Mouse (Mus musculus) G1E (cell line): ENCODE data around the gene Vars2. TPM values are rescaled to one million over a fixed set of nuclear protein-coding genes. Genes with fewer than 3 reads are reported as not detected.

ENCODE experiments used
- ATAC-seq: 2 replicates; pipeline ENCODE4 v1.8.0; 2016; ENCODE audit warnings: mild to moderate bottlenecking; ENCODE audit not compliant: insufficient number of reproducible peaks, poor library complexity, low FRiP score, severe bottlenecking; ENCODE audit errors: extremely low read depth
- DNase-seq: peaks from one replicate; pipeline ENCODE4 v3.0.0; 2012; ENCODE audit warnings: low spot score
- H3K27me3 ChIP-seq: 2 replicates; pipeline ENCODE4 v1.6.1; 2012; ENCODE audit warnings: mild to moderate bottlenecking, low read length, inconsistent platforms; ENCODE audit not compliant: insufficient read depth
- H3K36me3 ChIP-seq: replicated peaks from 2 replicates; pipeline ENCODE3; 2012; ENCODE audit warnings: mild to moderate bottlenecking, inconsistent platforms
- H3K4me1 ChIP-seq: 2 replicates; pipeline ENCODE4 v1.6.1; 2012; ENCODE audit warnings: low read depth, low read length, inconsistent platforms, mixed read lengths; ENCODE audit not compliant: insufficient read depth
- H3K4me3 ChIP-seq: 2 replicates; pipeline ENCODE4 v1.5.1; 2012; ENCODE audit warnings: low read depth, mild to moderate bottlenecking, inconsistent platforms, low read length, moderate library complexity, mixed read lengths
- H3K9me3 ChIP-seq: replicated peaks from 2 replicates; pipeline ENCODE4 v1.6.1; 2012; ENCODE audit warnings: inconsistent platforms
- CTCF ChIP-seq: IDR thresholded peaks from 2 replicates; pipeline ENCODE4 v1.5.1; 2012; ENCODE audit warnings: low read depth, low read length, inconsistent platforms, mixed read lengths
- GATA1 ChIP-seq: IDR thresholded peaks from 2 replicates; pipeline ENCODE4 v1.6.1; 2012; ENCODE audit warnings: borderline replicate concordance, low read length, inconsistent platforms, mixed read lengths
- GATA2 ChIP-seq: IDR thresholded peaks from 2 replicates; pipeline ENCODE4 v1.6.1; 2012; ENCODE audit warnings: low read depth, low read length, inconsistent platforms, borderline replicate concordance
- POLR2AphosphoS5 ChIP-seq: IDR thresholded peaks from 2 replicates; pipeline ENCODE4 v1.6.1; 2012; ENCODE audit warnings: low read depth, low read length, inconsistent platforms; ENCODE audit not compliant: insufficient replicate concordance
- TAL1 ChIP-seq: conservative IDR thresholded peaks from 2 replicates; pipeline ENCODE4 v1.6.1; 2012; ENCODE audit warnings: low read depth, low read length, inconsistent platforms, mixed read lengths
- polyA plus RNA-seq: library from polyadenylated mRNA; stranded (reverse); fragments of >175 nt; gene quantifications from 2 replicates; pipeline ENCODE4 v1.2.3, GENCODE M21; 2012
- total RNA-seq, 2 experiments: library from RNA; stranded (forward) in 1 of 2; stranded (reverse) in 1 of 2; fragments of 200-1000 nt in 1 of 2; fragments of >200 nt in 1 of 2; fragmentation: Nextera tagmentation in 1 of 2; gene quantifications; 2 replicates each; pipeline ENCODE4 v1.2.3; 2014 to 2017

Gene Vars2
- total and polyA plus RNA-seq, 3 experiments, result 11.0 to 93.9 (median 24.6) TPM

GRCm38 (mm10) chr17:35705836-35706235, 38.4 kb upstream of the Vars2 start:
- ATAC-seq (no peak), DNase-seq (peak; percentile 61)
- Histone ChIP-seq H3K4me1 (peaks cover 13% of the 10 kb centered on the region), H3K9me3 (no peaks in the 10 kb centered on the region), H3K27me3 (peaks cover 46% of the 10 kb centered on the region), H3K4me3 (no peak overlapping the region), H3K36me3 (no peaks in the 10 kb centered on the region)
- TF ChIP-seq CTCF (peak; percentile 16; the same call in 1 of the 2 replicates), GATA2 (no peak)

- no peaks in the 10 kb centered on the region for H3K9me3 ChIP-seq
- peaks cover 21% of the 10 kb centered on the region for H3K4me1 ChIP-seq
- no peak for DNase-seq
- peaks cover 52% of the 10 kb centered on the region for H3K27me3 ChIP-seq
- no peaks in the 10 kb centered on the region for H3K36me3 ChIP-seq
- no peak within 1 kb of the TSS for H3K4me3 ChIP-seq
- TF ChIP-seq POLR2AphosphoS5 (no peak), GATA1 (no peak), GATA2 (no peak), CTCF (no peak), TAL1 (no peak)
- no peak for ATAC-seq
Measured at GRCm38 (mm10) chr17:35704621-35705464, 37.5 kb upstream of the Vars2 start, which contains the start of gene Ddr1. TSS of gene Ddr1 (minus strand) at chr17:35704621.

GRCm38 (mm10) chr17:35703751-35704271, 36.4 kb upstream of the Vars2 start:
- Histone ChIP-seq H3K27me3 (peaks cover 60% of the 10 kb centered on the region), H3K4me1 (peaks cover 23% of the 10 kb centered on the region), H3K4me3 (no peak overlapping the region), H3K9me3 (no peaks in the 10 kb centered on the region), H3K36me3 (no peaks in the 10 kb centered on the region)
- ATAC-seq (no peak), DNase-seq (no peak)
- no peak for TF ChIP-seq TAL1
- no peak for TF ChIP-seq GATA1
- TF ChIP-seq CTCF, result no peak
- no peak for TF ChIP-seq POLR2AphosphoS5
- no peak for TF ChIP-seq GATA2

GRCm38 (mm10) chr17:35703065-35703464, 35.7 kb upstream of the Vars2 start:
- H3K9me3 ChIP-seq, result no peaks in the 10 kb centered on the region
- H3K36me3 ChIP-seq, result no peaks in the 10 kb centered on the region
- ATAC-seq (no peak), DNase-seq (no peak)
- no peak for TF ChIP-seq POLR2AphosphoS5
- TF ChIP-seq TAL1, result no peak
- no peak for TF ChIP-seq GATA2
- no peak for TF ChIP-seq GATA1
- no peak for TF ChIP-seq CTCF
- peaks cover 23% of the 10 kb centered on the region for H3K4me1 ChIP-seq
- H3K27me3 ChIP-seq, result peaks cover 63% of the 10 kb centered on the region
- H3K4me3 ChIP-seq, result no peak overlapping the region

GRCm38 (mm10) chr17:35702605-35703004, 35.2 kb upstream of the Vars2 start:
- H3K9me3 ChIP-seq, result no peaks in the 10 kb centered on the region

GRCm38 (mm10) chr17:35701978-35702461, 34.6 kb upstream of the Vars2 start:
- Histone ChIP-seq H3K36me3 (no peaks in the 10 kb centered on the region), H3K4me1 (peaks cover 23% of the 10 kb centered on the region), H3K27me3 (peaks cover 73% of the 10 kb centered on the region), H3K4me3 (no peak overlapping the region), H3K9me3 (no peaks in the 10 kb centered on the region)
- TF ChIP-seq POLR2AphosphoS5, result no peak
- TF ChIP-seq CTCF, result no peak
- TF ChIP-seq GATA2, result no peak
- no peak for TF ChIP-seq TAL1
- TF ChIP-seq GATA1, result no peak
- no peak for ATAC-seq
- DNase-seq, result no peak

More at GRCm38 (mm10) chr17:35702605-35703004, 35.2 kb upstream of the Vars2 start:
- no peak for ATAC-seq
- Histone ChIP-seq H3K4me3 (no peak overlapping the region), H3K4me1 (peaks cover 23% of the 10 kb centered on the region), H3K27me3 (peaks cover 68% of the 10 kb centered on the region), H3K36me3 (no peaks in the 10 kb centered on the region)
- no peak for TF ChIP-seq GATA1
- no peak for DNase-seq
